Comparison of ENCODE assay signal across 33 mouse cellular contexts in genomic region chr17:86991306-86991705, GRCm38 (mm10). TPM values are rescaled to one million over a fixed set of nuclear protein-coding genes. Genes with fewer than 3 reads are reported as not detected.
DNase-seq lines count a peak whose midpoint lies in the region; ATAC-seq and TF ChIP-seq lines count a peak whose summit lies in the region.
"Had no signal": no experiment of that assay in that cellular context is flagged by ENCODE, and none has a peak within 500 bp of the region (broad histone marks: within the 10 kb centered on the region; RNA-seq: fewer than 3 reads in every experiment).

No protein-coding gene starts in this region.

- H3K4me3 ChIP-seq in heart, embryonic 13.5 days = no peak overlapping the region
- no peak overlapping the region for H3K4me3 ChIP-seq in liver, embryonic 11.5 days (ENCODE audit: low read depth, low read length)
- H3K4me3 ChIP-seq in liver, postnatal 0 days (ENCODE audit: low read depth, low read length) = no peak overlapping the region
- no peak overlapping the region for H3K4me3 ChIP-seq in limb, embryonic 15.5 days
- H3K4me3 ChIP-seq: forebrain, embryonic 10.5 days; forebrain, embryonic 13.5 days; heart, embryonic 10.5 days; heart, embryonic 15.5 days had no signal

- H3K9ac ChIP-seq in heart, embryonic 13.5 days = 0 out of 2 replicates have a peak overlapping the region, but pooled peaks have one; percentile 3
- no peak overlapping the region for H3K9ac ChIP-seq in liver, embryonic 11.5 days (ENCODE audit: low read depth, low read length)
- no peak overlapping the region for H3K9ac ChIP-seq in liver, postnatal 0 days (replicated peaks)
- no peak overlapping the region for H3K9ac ChIP-seq in limb, embryonic 15.5 days
- H3K9ac ChIP-seq: forebrain, embryonic 13.5 days; heart, embryonic 15.5 days; hindbrain, embryonic 14.5 days had no signal

- H3K36me3 ChIP-seq in heart, embryonic 13.5 days = peaks cover 9% of the 10 kb centered on the region
- H3K36me3 ChIP-seq in liver, embryonic 11.5 days (ENCODE audit: control insufficient read depth, insufficient read depth, low read length) = no peaks in the 10 kb centered on the region
- no peaks in the 10 kb centered on the region for H3K36me3 ChIP-seq in liver, postnatal 0 days (replicated peaks; ENCODE audit: insufficient read depth, low read length)
- H3K36me3 ChIP-seq in limb, embryonic 15.5 days = peaks cover 5% of the 10 kb centered on the region; the same call in 1 of the 2 replicates
- H3K36me3 ChIP-seq: G1E; heart, embryonic 15.5 days had no signal

- no peaks in the 10 kb centered on the region for H3K27me3 ChIP-seq in heart, embryonic 13.5 days (replicated peaks)
- H3K27me3 ChIP-seq in liver, embryonic 11.5 days (replicated peaks; ENCODE audit: control insufficient read depth, insufficient read depth, low read length) = no peaks in the 10 kb centered on the region
- H3K27me3 ChIP-seq in liver, postnatal 0 days (ENCODE audit: insufficient read depth, low read length) = no peaks in the 10 kb centered on the region
- H3K27me3 ChIP-seq in limb, embryonic 15.5 days = no peaks in the 10 kb centered on the region
- H3K27me3 ChIP-seq: CH12.LX; forebrain, embryonic 13.5 days; heart, embryonic 15.5 days; Patski had no signal

- TF ChIP-seq CTCF in liver, postnatal 0 days (IDR thresholded peaks at IDR 0.05; ENCODE audit: low read depth) = no peak

- no peak for DNase-seq in heart, adult 8-10 months (ENCODE audit: low spot score)
- peak; percentile 23 for DNase-seq in liver, embryonic 11.5 days (ENCODE audit: low spot score)
- no peak for DNase-seq in liver, postnatal 0 days
- DNase-seq in lung, postnatal 10 days = peak; percentile 25
- no peak for DNase-seq in cerebellum, adult 9-11 months
- DNase-seq: adrenal gland, postnatal 10 days; adrenal gland, postnatal 36 days; B cell, adult 2 months; cerebellum, adult 8-10 months; cerebellum, postnatal 14 days; gastrocnemius, postnatal 14 days; heart, adult 18-20 months; heart, postnatal 10 days; heart, postnatal 36 days had no signal

- TF ChIP-seq EP300 in liver, postnatal 0 days (IDR thresholded peaks at IDR 0.05; ENCODE audit: low read depth) = no peak

- no peak overlapping the region for H3K4me2 ChIP-seq in heart, embryonic 13.5 days
- no peak overlapping the region for H3K4me2 ChIP-seq in liver, embryonic 11.5 days
- no peak overlapping the region for H3K4me2 ChIP-seq in liver, postnatal 0 days (ENCODE audit: low read depth, low read length)
- H3K4me2 ChIP-seq in limb, embryonic 15.5 days = no peak overlapping the region
- H3K4me2 ChIP-seq: forebrain, embryonic 13.5 days; heart, embryonic 15.5 days; hindbrain, embryonic 14.5 days had no signal

- ATAC-seq in heart, embryonic 13.5 days (ENCODE audit: extremely low read depth, insufficient number of reproducible peaks, low FRiP score, low TSS enrichment) = no peak
- ATAC-seq in liver, embryonic 11.5 days (replicated peaks; ENCODE audit: low FRiP score) = no peak
- ATAC-seq in liver, postnatal 0 days = no peak
- no peak for ATAC-seq in limb, embryonic 15.5 days (ENCODE audit: insufficient number of reproducible peaks, low FRiP score, low TSS enrichment, low read depth)
- ATAC-seq in megakaryocyte, adult 5-6 weeks (ENCODE audit: poor library complexity, severe bottlenecking) = no peak
- ATAC-seq: forebrain, embryonic 13.5 days; forebrain, embryonic 16.5 days; hindbrain, postnatal 0 days; inflammation-experienced regulatory T-cells, adult 6 months; Patski had no signal

- H3K9me3 ChIP-seq in heart, embryonic 13.5 days = no peaks in the 10 kb centered on the region
- no peaks in the 10 kb centered on the region for H3K9me3 ChIP-seq in liver, embryonic 11.5 days (ENCODE audit: control insufficient read depth, low read length)
- no peaks in the 10 kb centered on the region for H3K9me3 ChIP-seq in liver, postnatal 0 days (ENCODE audit: low read length)
- H3K9me3 ChIP-seq in limb, embryonic 15.5 days = no peaks in the 10 kb centered on the region
- H3K9me3 ChIP-seq: forebrain, embryonic 10.5 days; forebrain, embryonic 13.5 days; G1E; heart, embryonic 10.5 days; heart, embryonic 15.5 days had no signal

- no peak overlapping the region for H3K27ac ChIP-seq in heart, embryonic 13.5 days (replicated peaks)
- H3K27ac ChIP-seq in liver, embryonic 11.5 days (ENCODE audit: low read depth, low read length) = no peak overlapping the region
- H3K27ac ChIP-seq in liver, postnatal 0 days (ENCODE audit: low read depth) = no peak overlapping the region
- 0 out of 2 replicates have a peak overlapping the region, but pooled peaks have one; percentile 17 for H3K27ac ChIP-seq in limb, embryonic 15.5 days
- H3K27ac ChIP-seq: forebrain, embryonic 10.5 days; forebrain, embryonic 13.5 days; heart, embryonic 10.5 days; heart, embryonic 15.5 days; hindbrain, embryonic 14.5 days; hindbrain, postnatal 0 days had no signal

- H3K4me1 ChIP-seq in heart, embryonic 13.5 days = peaks cover 51% of the 10 kb centered on the region
- no peaks in the 10 kb centered on the region; the same call in 1 of the 2 replicates for H3K4me1 ChIP-seq in liver, embryonic 11.5 days (replicated peaks; ENCODE audit: control insufficient read depth, insufficient read depth, low read length)
- H3K4me1 ChIP-seq in liver, postnatal 0 days (ENCODE audit: insufficient read depth) = no peaks in the 10 kb centered on the region
- H3K4me1 ChIP-seq in limb, embryonic 15.5 days = peaks cover 20% of the 10 kb centered on the region

- 88% methylated on average over 8 of the region's 8 CpGs for WGBS in heart, embryonic 13.5 days
- WGBS in liver, embryonic 11.5 days = 91% methylated on average over 8 of the region's 8 CpGs
- 85% methylated on average over 8 of the region's 8 CpGs for WGBS in liver, postnatal 0 days (ENCODE audit: insufficient replicate concordance)
- 73% methylated on average over 8 of the region's 8 CpGs for WGBS in limb, embryonic 15.5 days

RNA-seq across cellular contexts. Expression of gene Rhoq, which starts 28.4 kb away (rescaled TPM):
- polyA plus RNA-seq in heart, embryonic 13.5 days (2015; fragmentation: Nextera tagmentation; extraction: Ambion mirVana) = 18.4 and 18.5 TPM in 2 replicates
- 100 to 1,000 TPM; 120 to 141 (median 127) TPM for total RNA-seq in heart, adult 8-10 months (2022)
- 5.2 and 6.5 TPM in 2 replicates for polyA plus RNA-seq in liver, embryonic 11.5 days (2014; fragmentation: Nextera tagmentation; extraction: Ambion mirVana)
- 1.5 and 1.6 TPM in 2 replicates for polyA plus RNA-seq in liver, postnatal 0 days (2015; fragmentation: Nextera tagmentation; extraction: Ambion mirVana)
- 22.0 and 23.0 TPM in 2 replicates for polyA plus RNA-seq in limb, embryonic 15.5 days (2015; fragmentation: Nextera tagmentation; extraction: Ambion mirVana)
- 16.5 and 25.2 TPM in 2 replicates for total RNA-seq in megakaryocyte, adult 5-6 weeks (2015)
- total RNA-seq in megakaryocyte, adult 5-6 weeks (2017) = 16.5 and 17.8 TPM in 2 replicates

RNA-seq across cellular contexts. Expression of gene Pigf, which starts 33.9 kb away (rescaled TPM):
- 17.5 and 19.2 TPM in 2 replicates for polyA plus RNA-seq in heart, embryonic 13.5 days (2015; fragmentation: Nextera tagmentation; extraction: Ambion mirVana)
- total RNA-seq in heart, adult 8-10 months (2022) = 1 to 10 TPM; 2.0 to 4.1 (median 3.5) TPM
- 30.7 and 31.3 TPM in 2 replicates for polyA plus RNA-seq in liver, embryonic 11.5 days (2014; fragmentation: Nextera tagmentation; extraction: Ambion mirVana)
- polyA plus RNA-seq in liver, postnatal 0 days (2015; fragmentation: Nextera tagmentation; extraction: Ambion mirVana) = 13.2 and 14.8 TPM in 2 replicates
- 28.3 and 30.4 TPM in 2 replicates for polyA plus RNA-seq in limb, embryonic 15.5 days (2015; fragmentation: Nextera tagmentation; extraction: Ambion mirVana)
- total RNA-seq in megakaryocyte, adult 5-6 weeks (2015) = 21.6 and 25.4 TPM in 2 replicates
- 27.7 and 32.1 TPM in 2 replicates for total RNA-seq in megakaryocyte, adult 5-6 weeks (2017)

RNA-seq across cellular contexts. Expression of gene Cript, which starts 34.0 kb away (rescaled TPM):
- polyA plus RNA-seq in heart, embryonic 13.5 days (2015; fragmentation: Nextera tagmentation; extraction: Ambion mirVana) = 105 and 119 TPM in 2 replicates
- 10 to 100 TPM; 44.4 to 56.4 (median 47.0) TPM for total RNA-seq in heart, adult 8-10 months (2022)
- 98.6 and 105 TPM in 2 replicates for polyA plus RNA-seq in liver, embryonic 11.5 days (2014; fragmentation: Nextera tagmentation; extraction: Ambion mirVana)
- 64.4 and 66.6 TPM in 2 replicates for polyA plus RNA-seq in liver, postnatal 0 days (2015; fragmentation: Nextera tagmentation; extraction: Ambion mirVana)
- 101 and 117 TPM in 2 replicates for polyA plus RNA-seq in limb, embryonic 15.5 days (2015; fragmentation: Nextera tagmentation; extraction: Ambion mirVana)
- 135 and 148 TPM in 2 replicates for total RNA-seq in megakaryocyte, adult 5-6 weeks (2015)
- total RNA-seq in megakaryocyte, adult 5-6 weeks (2017) = 71.6 and 93.9 TPM in 2 replicates

RNA-seq across cellular contexts. Expression of gene Atp6v1e2, which starts 43.6 kb away (rescaled TPM):
- not detected in 2 replicates for polyA plus RNA-seq in heart, embryonic 13.5 days (2015; fragmentation: Nextera tagmentation; extraction: Ambion mirVana)
- not detected for total RNA-seq in heart, adult 8-10 months (2022)
- polyA plus RNA-seq in liver, embryonic 11.5 days (2014; fragmentation: Nextera tagmentation; extraction: Ambion mirVana) = not detected in 2 replicates
- polyA plus RNA-seq in liver, postnatal 0 days (2015; fragmentation: Nextera tagmentation; extraction: Ambion mirVana) = not detected in 2 replicates
- 0.24 TPM in 1 of 2 replicates, not detected in the other for polyA plus RNA-seq in limb, embryonic 15.5 days (2015; fragmentation: Nextera tagmentation; extraction: Ambion mirVana)
- total RNA-seq in megakaryocyte, adult 5-6 weeks (2015) = not detected in 2 replicates
- total RNA-seq in megakaryocyte, adult 5-6 weeks (2017) = not detected in 2 replicates
- total RNA-seq: adrenal gland, adult 18-20 months; adrenal gland, postnatal 10 days; adrenal gland, postnatal 36 days; CH12.LX; G1E; gastrocnemius, adult 18-20 months; gastrocnemius, postnatal 14 days; heart, adult 18-20 months; heart, postnatal 10 days; heart, postnatal 36 days; hindbrain, postnatal 0 days had no signal
- polyA plus RNA-seq: embryonic facial prominence, embryonic 11.5 days; embryonic facial prominence, embryonic 14.5 days; forebrain, embryonic 10.5 days; forebrain, embryonic 13.5 days; forebrain, embryonic 16.5 days; G1E; heart, embryonic 10.5 days; hindbrain, embryonic 11.5 days; hindbrain, embryonic 14.5 days; inflammation-experienced regulatory T-cells, adult 6 months; Patski had no signal

Comparison
In these comparisons a context has a peak if more than half of its experiments do, and no peak if none do; other contexts are left out.
1. DNase-seq: peak in liver, embryonic 11.5 days (single experiment) and lung, postnatal 10 days (single experiment); none in heart, adult 8-10 months (single experiment), liver, postnatal 0 days (single experiment) and cerebellum, adult 9-11 months (single experiment).